Mouse (Mus musculus) cerebellum, adult 18-20 months (tissue): Measurements from ENCODE around the gene Gm17482.
"Not testable (repeated sequence)": the region's sequence is repeated elsewhere in the genome, so short reads cannot be mapped to it uniquely, and the experiment has no call there.

Source experiments
- DNase-seq, 2 experiments: peaks; one replicate each; pipeline ENCODE4 v3.0.0; 2021

Gm17482 gene

GRCm38 (mm10) chr6:115227043-115227442 lies at the start of gene Gm17482:
Gm17482 (plus strand) TSS chr6:115227343.
- DNase-seq, result no peak

GRCm38 (mm10) chr6:115178826-115179225 lies 48.3 kb upstream of the Gm17482 start:
- DNase-seq, result no peak

DNA sequence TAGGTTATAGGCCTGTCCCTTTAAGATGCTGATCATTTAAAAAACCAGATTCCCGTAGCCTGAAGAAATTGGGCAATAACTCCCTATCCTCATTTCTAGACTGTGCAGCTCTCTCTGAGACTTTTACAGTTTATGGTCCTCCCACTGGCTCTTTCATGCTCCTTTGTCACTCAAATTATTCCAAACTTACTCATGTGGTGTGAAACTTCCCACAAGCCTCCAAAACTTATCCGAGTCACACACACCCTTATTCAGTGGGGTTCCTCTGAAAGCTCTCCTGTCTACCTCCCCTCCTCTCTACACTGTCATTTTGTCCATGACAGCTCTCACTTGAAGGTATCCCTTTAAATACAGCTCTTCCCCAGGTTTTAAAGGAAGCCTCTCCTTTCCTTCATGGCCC lies 46.0 kb upstream of the Gm17482 start:
- no peak for DNase-seq

DNA sequence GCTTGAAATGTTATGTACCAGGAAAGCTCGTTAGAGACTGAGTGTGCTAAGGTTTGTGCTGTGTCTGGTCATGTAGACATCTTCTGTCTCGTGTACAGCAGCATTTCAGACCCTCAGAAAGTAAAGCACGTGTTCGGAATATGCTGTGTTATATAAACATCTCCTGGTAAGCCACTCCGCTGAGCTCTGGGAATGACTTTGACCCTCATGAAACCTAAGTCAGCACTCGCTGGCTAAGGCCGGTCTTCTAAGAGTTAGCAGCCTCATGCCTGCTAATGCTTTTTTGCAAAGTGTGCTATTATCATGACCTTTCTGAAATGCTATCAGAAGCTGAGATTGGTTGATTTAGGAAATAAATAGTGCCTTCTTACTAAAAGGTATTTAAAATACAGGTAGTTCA lies 36.0 kb upstream of the Gm17482 start:
- no peak for DNase-seq

- no peak for DNase-seq
Observed at GRCm38 (mm10) chr6:115200753-115201152, 26.4 kb upstream of the Gm17482 start.

- no peak for DNase-seq
Observed at GRCm38 (mm10) chr6:115203029-115203428, 24.1 kb upstream of the Gm17482 start.

GRCm38 (mm10) chr6:115210187-115210586 lies 17.0 kb upstream of the Gm17482 start:
- no peak for DNase-seq

- no peak for DNase-seq
Observed at GRCm38 (mm10) chr6:115210820-115211219, 16.3 kb upstream of the Gm17482 start.

GRCm38 (mm10) chr6:115212132-115212903 lies 14.8 kb upstream of the Gm17482 start:
- DNase-seq, result no peak

DNA sequence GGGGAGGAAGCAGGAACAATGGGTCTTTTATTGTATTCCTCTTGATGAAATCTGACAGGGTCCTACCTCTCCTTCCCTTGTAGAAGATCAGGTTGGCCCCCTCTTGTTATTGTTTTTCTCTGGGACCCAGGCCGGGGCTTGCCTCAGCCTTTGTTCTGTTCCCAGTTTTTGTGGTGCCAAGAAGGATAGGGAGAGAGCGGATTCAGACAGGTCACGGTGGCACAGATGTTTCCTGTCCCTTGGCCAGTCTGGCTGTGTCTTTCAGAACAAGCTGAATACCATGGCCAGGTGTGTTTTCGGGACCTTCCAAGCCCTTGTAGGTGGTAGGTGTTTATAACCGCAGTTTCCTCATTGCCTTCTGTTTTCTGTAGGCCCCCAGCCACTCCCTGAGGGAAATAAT lies 14.0 kb upstream of the Gm17482 start:
- no peak for DNase-seq

DNA sequence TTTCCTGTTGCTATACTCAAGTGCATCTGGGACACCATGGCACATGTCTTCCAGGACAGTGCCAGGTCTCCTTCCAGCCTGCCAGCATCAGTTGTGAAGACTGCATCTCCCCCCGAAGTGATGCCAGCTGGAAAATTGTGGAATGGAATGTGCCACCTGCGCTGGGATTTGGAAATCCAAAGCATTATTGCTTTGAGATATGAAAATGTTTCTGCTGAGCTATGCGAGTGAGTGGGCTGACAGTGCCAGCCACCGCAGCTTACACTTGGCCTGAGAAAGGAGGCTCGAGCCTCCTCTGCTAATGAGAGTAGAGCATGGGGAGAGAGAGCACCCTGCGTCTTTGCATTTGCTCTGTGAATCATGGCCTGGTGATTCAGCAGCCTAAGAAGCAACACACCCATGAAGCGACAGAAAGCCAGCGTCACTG lies 5.9 kb upstream of the Gm17482 start:
- DNase-seq, result peak; percentile 62 to 71

GRCm38 (mm10) chr6:115225519-115225918 lies 1.6 kb upstream of the Gm17482 start:
- peak; percentile 81 to 87 for DNase-seq

GRCm38 (mm10) chr6:115227529-115227928 lies 386 bp downstream of the Gm17482 start:
- DNase-seq, result peak; percentile 85 to 89

GRCm38 (mm10) chr6:115230557-115230956 lies 3.4 kb downstream of the Gm17482 start:
- DNase-seq, result no peak

DNA sequence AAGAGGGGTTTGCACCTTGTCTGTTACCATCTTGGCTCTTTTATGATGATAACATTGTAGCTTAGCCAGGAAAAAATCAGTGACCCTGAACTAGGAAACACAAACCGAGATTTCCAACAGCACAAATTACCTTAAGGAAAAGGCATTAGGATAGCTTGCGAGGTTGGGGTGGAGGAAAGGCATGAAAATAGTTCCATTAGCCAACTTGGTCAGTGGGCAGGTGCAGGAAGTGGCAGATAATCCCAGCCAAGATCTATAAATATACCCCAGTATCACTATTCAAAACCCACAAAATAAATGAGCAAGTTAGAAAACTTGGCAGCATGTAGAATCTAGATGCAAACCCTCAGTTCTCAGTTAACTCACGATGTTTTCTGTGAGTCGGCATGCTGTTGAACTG lies 4.7 kb downstream of the Gm17482 start:
- DNase-seq, result no peak

GRCm38 (mm10) chr6:115232562-115232961 lies 5.4 kb downstream of the Gm17482 start:
- DNase-seq, result no peak

DNA sequence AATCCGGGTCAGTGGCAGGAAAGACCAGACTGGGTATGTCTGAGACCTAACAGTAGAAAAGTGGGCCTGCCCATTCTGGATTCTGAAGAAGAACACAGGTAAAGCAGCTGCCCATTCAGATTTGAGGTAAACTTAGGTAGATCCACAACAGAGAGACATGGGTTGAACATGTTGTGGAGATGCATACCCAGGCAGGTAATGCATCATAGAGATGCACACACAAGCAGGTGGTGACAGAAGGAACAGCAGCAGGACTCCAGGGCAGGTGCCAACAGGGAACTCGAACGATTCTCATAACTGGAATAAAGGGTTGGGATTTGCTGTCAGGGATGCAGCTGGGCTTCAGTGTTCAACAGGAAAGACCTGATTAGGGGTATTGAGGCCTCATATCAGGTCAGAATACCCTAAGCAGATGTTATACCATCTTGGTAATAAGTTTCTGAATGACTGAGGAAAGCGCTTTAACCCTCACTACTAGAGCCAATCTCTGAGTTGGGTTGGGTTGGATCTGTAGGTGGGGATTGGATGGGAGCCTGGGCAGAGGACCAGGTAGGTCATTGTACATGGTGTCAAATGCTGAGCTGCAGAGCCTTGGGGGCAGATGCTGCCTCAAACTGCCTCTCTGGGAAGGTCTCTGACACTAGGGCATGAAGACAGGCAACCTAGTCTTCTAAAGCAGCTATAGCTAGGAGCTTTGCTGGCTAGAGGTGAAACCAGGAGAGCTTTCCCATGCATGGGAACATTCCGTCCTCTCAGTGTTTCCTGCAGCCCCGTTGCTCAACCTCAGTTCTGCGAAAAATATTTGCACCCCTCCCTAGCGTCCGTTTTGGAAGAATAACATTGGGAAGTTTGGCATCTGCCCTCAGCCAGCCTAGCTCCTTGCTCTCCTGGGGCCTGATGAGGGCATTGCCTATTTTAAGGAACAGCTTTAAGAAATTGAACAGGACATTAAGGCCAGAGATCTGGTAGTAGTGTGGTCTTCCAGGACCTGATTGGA lies 11.2 kb downstream of the Gm17482 start:
- DNase-seq, result peak; percentile 93 to 95

- no peak for DNase-seq
Observed at GRCm38 (mm10) chr6:115239335-115239734, 12.2 kb downstream of the Gm17482 start.

GRCm38 (mm10) chr6:115240431-115240830 lies 13.3 kb downstream of the Gm17482 start:
- DNase-seq, result not testable (repeated sequence)

DNA sequence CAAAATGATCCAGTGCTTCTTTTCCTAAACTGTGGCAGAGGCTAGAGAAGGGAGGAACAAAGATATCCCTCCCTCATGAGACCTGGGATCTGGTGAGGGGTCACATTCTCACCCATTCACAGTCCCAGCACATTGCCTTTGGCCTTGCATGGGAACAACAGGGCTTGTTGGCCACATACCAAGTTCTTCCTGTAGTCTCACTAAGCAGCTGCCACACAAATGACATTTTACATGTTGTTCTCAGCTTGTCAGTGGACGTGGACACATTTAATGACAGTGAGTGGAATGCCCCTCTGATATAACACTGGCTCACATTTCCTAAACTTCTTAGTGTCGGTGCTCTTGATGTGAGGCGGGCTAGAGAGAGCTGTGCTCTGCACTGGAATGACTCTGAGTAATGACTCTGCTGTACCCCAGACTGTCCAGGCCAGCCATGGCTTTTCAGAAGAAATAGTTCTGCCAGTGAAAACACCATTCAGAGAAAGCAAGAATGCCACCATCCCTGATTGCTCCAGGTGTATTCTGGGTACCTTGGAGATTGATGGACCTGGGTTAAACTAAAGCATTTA lies 14.1 kb downstream of the Gm17482 start:
- no peak for DNase-seq

DNA sequence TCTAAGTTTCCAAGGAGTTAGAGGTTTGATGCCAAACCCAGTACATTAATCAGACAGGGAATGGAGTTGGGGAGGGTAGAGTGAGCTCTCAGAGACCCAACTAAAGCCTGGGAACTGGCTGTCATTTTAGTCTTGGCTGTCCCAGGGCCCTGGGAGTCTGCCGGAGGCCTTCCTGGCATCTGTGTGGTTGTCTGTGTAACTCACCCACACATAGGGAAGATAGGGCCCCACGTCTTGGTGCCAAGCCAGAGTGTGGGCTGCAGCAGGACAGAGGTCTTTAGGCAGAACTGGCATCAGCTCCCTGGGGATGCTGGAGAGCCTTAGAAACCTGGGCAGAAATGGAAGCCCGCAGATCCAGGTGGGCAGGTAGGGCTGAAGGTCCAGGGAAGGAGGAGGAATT lies 14.8 kb downstream of the Gm17482 start:
- no peak for DNase-seq

- DNase-seq, result peak; percentile 65 to 77
Observed at GRCm38 (mm10) chr6:115244222-115244621, 17.1 kb downstream of the Gm17482 start.

DNA sequence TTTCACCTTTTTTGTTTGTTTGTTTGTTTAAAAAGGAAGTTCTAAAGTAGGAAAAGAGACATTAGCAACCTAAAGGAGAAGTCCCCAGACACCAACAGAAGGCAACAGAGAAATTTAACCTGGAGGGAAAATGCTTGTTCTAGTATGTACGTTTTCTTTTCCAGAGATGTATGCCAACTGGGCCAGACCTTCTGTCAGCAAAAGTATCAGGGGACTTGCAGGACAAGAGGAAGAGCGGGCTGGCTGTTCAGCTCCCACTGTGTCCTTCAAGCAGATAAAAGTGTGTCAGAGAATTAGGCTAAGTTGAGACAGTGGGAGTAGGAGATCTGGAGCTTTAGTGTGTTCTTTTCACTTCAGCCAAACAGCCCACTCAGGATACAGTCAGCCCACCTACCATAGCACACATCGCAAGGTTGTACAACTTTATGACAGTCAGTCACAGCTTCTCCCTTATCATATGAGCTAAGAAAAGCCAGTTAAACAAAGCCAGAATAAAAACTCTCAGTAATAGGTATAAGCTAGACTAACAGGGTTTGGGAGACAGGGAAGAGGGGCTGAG lies 18.4 kb downstream of the Gm17482 start:
- DNase-seq, result peak; percentile 58 to 66
